Mouse (Mus musculus) heart, embryonic 11.5 days (tissue): ENCODE measurements at regions not wholly inside any gene's neighbourhood (a gene's known extent, or its start where the extent isn't known, plus 50 kb on each side); places are given as distances from the start of the nearest gene placed in this dataset.

Experiments
- ATAC-seq: fragments of 200-750 bp; cut with Nextera tagmentation; replicated peaks from 2 replicates; pipeline ENCODE4 v1.8.0; 2017; ENCODE audit warnings: moderate library complexity; ENCODE audit not compliant: insufficient number of reproducible peaks, low FRiP score, low TSS enrichment
- H3K27ac ChIP-seq: fragments of 300-500 bp; sonication (generic); 2 replicates; pipeline ENCODE4 v1.5.1; 2014; ENCODE audit warnings: mild to moderate bottlenecking, low read depth, low read length
- H3K27me3 ChIP-seq: fragments of 300-500 bp; sonication (generic); 2 replicates; pipeline ENCODE4 v1.6.1; 2014; ENCODE audit warnings: mild to moderate bottlenecking, low read length, mixed read lengths; ENCODE audit not compliant: control insufficient read depth, insufficient read depth
- H3K36me3 ChIP-seq: fragments of 300-500 bp; sonication (generic); 2 replicates; pipeline ENCODE4 v1.6.1; 2014; ENCODE audit warnings: mild to moderate bottlenecking, low read length, moderate library complexity, mixed read lengths; ENCODE audit not compliant: control insufficient read depth, insufficient read depth
- H3K4me1 ChIP-seq: fragments of 300-500 bp; sonication (generic); 2 replicates; pipeline ENCODE4 v1.6.1; 2014; ENCODE audit warnings: low read length; ENCODE audit not compliant: control insufficient read depth, insufficient read depth
- H3K4me2 ChIP-seq: fragments of 300-500 bp; sonication (generic); 2 replicates; pipeline ENCODE4 v1.6.1; 2014; ENCODE audit warnings: mild to moderate bottlenecking, moderate library complexity
- H3K4me3 ChIP-seq: fragments of 300-500 bp; sonication (generic); 2 replicates; pipeline ENCODE4 v1.5.1; 2014; ENCODE audit warnings: low read depth, low read length
- H3K9ac ChIP-seq: fragments of 300-500 bp; sonication (generic); 2 replicates; pipeline ENCODE4 v1.6.1; 2014; ENCODE audit warnings: mild to moderate bottlenecking, low read depth, low read length, moderate library complexity
- H3K9me3 ChIP-seq: fragments of 300-500 bp; sonication (generic); replicated peaks from 2 replicates; pipeline ENCODE4 v1.6.1; 2016; ENCODE audit warnings: low read length; ENCODE audit not compliant: control insufficient read depth
- WGBS: fragments of 180-500 bp; shearing (Covaris S2); extraction: QIAGEN DNeasy Blood & Tissue Kit; methylation state at CpG from one replicate; pipeline ENCODE4 v1.1.7; 2014; ENCODE audit not compliant: insufficient replicate concordance; 5-methylcytosine and 5-hydroxymethylcytosine counted together

GRCm38 (mm10) chr4:90797472-90797871 lies 578.9 kb downstream of the Zfp352 start:
- Histone ChIP-seq H3K4me2 (no peak overlapping the region), H3K9ac (no peak overlapping the region), H3K27me3 (no peaks in the 10 kb centered on the region), H3K27ac (no peak overlapping the region), H3K36me3 (no peaks in the 10 kb centered on the region), H3K4me1 (no peaks in the 10 kb centered on the region), H3K4me3 (no peak overlapping the region), H3K9me3 (no peaks in the 10 kb centered on the region)
- 72% methylated on average over 8 of the region's 8 CpGs for WGBS
- ATAC-seq = no peak
